9 mouse cellular contexts compared by ENCODE assay signal in genomic region chr2:57113431-57113830, GRCm38 (mm10). TPM values are rescaled to one million over a fixed set of nuclear protein-coding genes. Genes with fewer than 3 reads are reported as not detected.
DNase-seq lines count a peak whose midpoint lies in the region; ATAC-seq and TF ChIP-seq lines count a peak whose summit lies in the region.
"Had no signal": no experiment of that assay in that cellular context is flagged by ENCODE, and none has a peak within 500 bp of the region (broad histone marks: within the 10 kb centered on the region; RNA-seq: fewer than 3 reads in every experiment).

No protein-coding gene starts in this region.

- peak overlapping the region; percentile 90 for H3K4me2 ChIP-seq in lung, embryonic 14.5 days
- H3K4me2 ChIP-seq in limb, embryonic 13.5 days (replicated peaks): peak overlapping the region; percentile 99
- H3K4me2 ChIP-seq in stomach, embryonic 14.5 days (replicated peaks; ENCODE audit: low read depth, low read length): peak overlapping the region; percentile 96

- no peaks in the 10 kb centered on the region for H3K4me1 ChIP-seq in cerebellum, adult 2 months (ENCODE audit: control insufficient read depth, insufficient read depth, low read length)
- H3K4me1 ChIP-seq in lung, embryonic 14.5 days (ENCODE audit: insufficient read depth): 0 out of 2 replicates have a peak, but pooled peaks cover 3% of the 10 kb centered on the region
- peaks cover 38% of the 10 kb centered on the region for H3K4me1 ChIP-seq in limb, embryonic 13.5 days
- 0 out of 2 replicates have a peak, but pooled peaks cover 3% of the 10 kb centered on the region for H3K4me1 ChIP-seq in stomach, embryonic 14.5 days (ENCODE audit: control insufficient read depth, insufficient read depth, low read length)

- no peak for DNase-seq in cerebellum, adult 2 months
- no peak for DNase-seq in cerebellum, postnatal 36 days
- DNase-seq in lung, embryonic 14.5 days: no peak
- no peak for DNase-seq in lung, postnatal 25 days (ENCODE audit: low spot score)
- DNase-seq in spleen, postnatal 10 days (ENCODE audit: low spot score in 2 of 2): no peak
- DNase-seq in right cerebral cortex, postnatal 10 days (ENCODE audit: low spot score in 2 of 2): no peak
- DNase-seq: gastrocnemius, postnatal 25 days had no signal

- no peak for TF ChIP-seq POLR2A in cerebellum, adult 2 months (IDR thresholded peaks at IDR 0.05; ENCODE audit: borderline replicate concordance, insufficient read depth, low read length)

- H3K27me3 ChIP-seq in cerebellum, adult 2 months (ENCODE audit: control insufficient read depth, insufficient read depth, low read length): no peaks in the 10 kb centered on the region
- peaks cover 56% of the 10 kb centered on the region for H3K27me3 ChIP-seq in lung, embryonic 14.5 days (ENCODE audit: insufficient read depth, low read length)
- peaks cover 57% of the 10 kb centered on the region for H3K27me3 ChIP-seq in limb, embryonic 13.5 days
- peaks cover 41% of the 10 kb centered on the region for H3K27me3 ChIP-seq in stomach, embryonic 14.5 days (ENCODE audit: control insufficient read depth, insufficient read depth, low read length)

- H3K9me3 ChIP-seq in lung, embryonic 14.5 days (ENCODE audit: low read depth, low read length): peaks cover 3% of the 10 kb centered on the region; the same call in 1 of the 2 replicates
- no peaks in the 10 kb centered on the region for H3K9me3 ChIP-seq in limb, embryonic 13.5 days
- H3K9me3 ChIP-seq in stomach, embryonic 14.5 days (ENCODE audit: control insufficient read depth, low read depth, low read length): no peaks in the 10 kb centered on the region

- WGBS in cerebellum, adult 2 months: 75% methylated on average over 5 of the region's 5 CpGs
- 25% methylated on average over 5 of the region's 5 CpGs for WGBS in lung, embryonic 14.5 days
- WGBS in limb, embryonic 13.5 days: 22% methylated on average over 5 of the region's 5 CpGs
- 45% methylated on average over 5 of the region's 5 CpGs for WGBS in stomach, embryonic 14.5 days

- no peak for ATAC-seq in lung, embryonic 14.5 days (ENCODE audit: insufficient read depth)
- no peak for ATAC-seq in limb, embryonic 13.5 days (ENCODE audit: low FRiP score, low read depth)
- ATAC-seq in stomach, embryonic 14.5 days (ENCODE audit: insufficient number of reproducible peaks, insufficient read depth, low FRiP score, low read depth): no peak

- H3K9ac ChIP-seq in lung, embryonic 14.5 days: no peak overlapping the region
- H3K9ac ChIP-seq in limb, embryonic 13.5 days: no peak overlapping the region
- no peak overlapping the region for H3K9ac ChIP-seq in stomach, embryonic 14.5 days (replicated peaks; ENCODE audit: low read depth, low read length)

- no peaks in the 10 kb centered on the region for H3K36me3 ChIP-seq in lung, embryonic 14.5 days (ENCODE audit: insufficient read depth)
- H3K36me3 ChIP-seq in limb, embryonic 13.5 days: no peaks in the 10 kb centered on the region
- no peaks in the 10 kb centered on the region for H3K36me3 ChIP-seq in stomach, embryonic 14.5 days (ENCODE audit: control insufficient read depth, insufficient read depth, low read length)

- no peak overlapping the region for H3K27ac ChIP-seq in cerebellum, adult 2 months (ENCODE audit: insufficient read depth, low read length)
- no peak overlapping the region for H3K27ac ChIP-seq in lung, embryonic 14.5 days (ENCODE audit: low read depth)
- no peak overlapping the region for H3K27ac ChIP-seq in limb, embryonic 13.5 days
- H3K27ac ChIP-seq in stomach, embryonic 14.5 days (ENCODE audit: low read length): no peak overlapping the region

- H3K4me3 ChIP-seq in cerebellum, adult 2 months (replicated peaks; ENCODE audit: insufficient read depth, low read depth, low read length): peak overlapping the region; percentile 67
- peak overlapping the region; percentile 73 for H3K4me3 ChIP-seq in lung, embryonic 14.5 days (ENCODE audit: low read depth, low read length)
- peak overlapping the region; percentile 82 for H3K4me3 ChIP-seq in limb, embryonic 13.5 days
- peak overlapping the region; percentile 76; the same call in 1 of the 2 replicates for H3K4me3 ChIP-seq in stomach, embryonic 14.5 days (ENCODE audit: low read depth, low read length)

- no peak for TF ChIP-seq CTCF in cerebellum, adult 2 months (IDR thresholded peaks at IDR 0.05; ENCODE audit: borderline replicate concordance, insufficient read depth, low read depth, low read length)
- no peak for TF ChIP-seq CTCF in lung, embryonic 14.5 days (IDR thresholded peaks at IDR 0.05; ENCODE audit: low read depth)

RNA-seq across cellular contexts. Expression of gene Nr4a2, which starts 10.4 kb away (rescaled TPM):
- 4.4 and 4.8 TPM in 2 replicates for polyA plus RNA-seq in cerebellum, adult 2 months (2012; rRNA removed)
- 5.1 and 5.9 TPM in 2 replicates for polyA plus RNA-seq in lung, embryonic 14.5 days (2014; fragmentation: Nextera tagmentation; extraction: Ambion mirVana)
- 8.7 and 9.1 TPM in 2 replicates for polyA plus RNA-seq in limb, embryonic 13.5 days (2015; fragmentation: Nextera tagmentation; extraction: Ambion mirVana)
- polyA plus RNA-seq in stomach, embryonic 14.5 days (2014; fragmentation: Nextera tagmentation; extraction: Ambion mirVana): 7.5 and 7.6 TPM in 2 replicates
